Mouse (Mus musculus): ENCODE results near the gene Gja4. TPM values are rescaled to one million over a fixed set of nuclear protein-coding genes. Genes with fewer than 3 reads are reported as not detected.

Gja4 gene
- polyA plus RNA-seq, 1 experiment = not detected

GRCm38 (mm10) chr4:127264183-127264554, 49.7 kb downstream of the Gja4 start:
- TF ChIP-seq POLR2A (IDR thresholded peaks at IDR 0.05; ENCODE audit: insufficient read depth, low read depth, low read length) = no peak
- TF ChIP-seq CTCF (IDR thresholded peaks at IDR 0.05; ENCODE audit: insufficient read depth, low read depth, low read length) = no peak
- WGBS = 59% methylated on average over 5 of the region's 5 CpGs
- Histone ChIP-seq H3K27ac (ENCODE audit: insufficient read depth, low read depth, low read length) (no peak overlapping the region), H3K4me1 (ENCODE audit: control insufficient read depth, insufficient read depth, low read length) (no peaks in the 10 kb centered on the region), H3K4me3 (ENCODE audit: insufficient read depth, low read depth, low read length) (no peak overlapping the region)

- Histone ChIP-seq H3K4me1 (ENCODE audit: control insufficient read depth, insufficient read depth, low read length) (no peaks in the 10 kb centered on the region), H3K27ac (ENCODE audit: insufficient read depth, low read depth, low read length) (no peak overlapping the region), H3K4me3 (ENCODE audit: insufficient read depth, low read depth, low read length) (no peak overlapping the region)
- WGBS = 68% methylated on average over 19 of the region's 19 CpGs
- TF ChIP-seq POLR2A (IDR thresholded peaks at IDR 0.05; ENCODE audit: insufficient read depth, low read depth, low read length) = no peak
- no peak for TF ChIP-seq CTCF (IDR thresholded peaks at IDR 0.05; ENCODE audit: insufficient read depth, low read depth, low read length)
Observed at GRCm38 (mm10) chr4:127263438-127264182, 50.2 kb downstream of the Gja4 start.

GRCm38 (mm10) chr4:127261601-127262000, 52.2 kb downstream of the Gja4 start:
- H3K4me1 ChIP-seq (ENCODE audit: control insufficient read depth, insufficient read depth, low read length) = no peaks in the 10 kb centered on the region
- 93% methylated on average over 14 of the region's 14 CpGs for WGBS
- H3K4me3 ChIP-seq (ENCODE audit: insufficient read depth, low read depth, low read length) = no peak overlapping the region
- H3K27ac ChIP-seq (ENCODE audit: insufficient read depth, low read depth, low read length) = no peak overlapping the region
- TF ChIP-seq CTCF (IDR thresholded peaks at IDR 0.05; ENCODE audit: insufficient read depth, low read depth, low read length) (no peak), POLR2A (IDR thresholded peaks at IDR 0.05; ENCODE audit: insufficient read depth, low read depth, low read length) (no peak)

Other genes starting within 250 kb of the Gja4 start
- not detected in 2 replicates for gene Zmym6, start 236.7 kb downstream of the Gja4 start, polyA plus RNA-seq (2012; ENCODE audit: insufficient read depth, insufficient read length, low replicate concordance, missing spikeins)
- not detected in 2 replicates for gene Tmem35b, start 190.3 kb downstream of the Gja4 start, polyA plus RNA-seq (2012; ENCODE audit: insufficient read depth, insufficient read length, low replicate concordance, missing spikeins)
- gene Dlgap3, start 144.8 kb downstream of the Gja4 start, polyA plus RNA-seq (2012; ENCODE audit: insufficient read depth, insufficient read length, low replicate concordance, missing spikeins) = not detected in 2 replicates
- not detected in 2 replicates for gene Smim12, start 70.3 kb downstream of the Gja4 start, polyA plus RNA-seq (2012; ENCODE audit: insufficient read depth, insufficient read length, low replicate concordance, missing spikeins)
- gene Gjb3, start 16.8 kb upstream of the Gja4 start, polyA plus RNA-seq (2012; ENCODE audit: insufficient read depth, insufficient read length, low replicate concordance, missing spikeins) = not detected in 2 replicates
- not detected in 2 replicates for gene Gjb4, start 40.0 kb upstream of the Gja4 start, polyA plus RNA-seq (2012; ENCODE audit: insufficient read depth, insufficient read length, low replicate concordance, missing spikeins)
- gene Gjb5, start 44.1 kb upstream of the Gja4 start, polyA plus RNA-seq (2012; ENCODE audit: insufficient read depth, insufficient read length, low replicate concordance, missing spikeins) = not detected in 2 replicates

Data from olfactory bulb, adult 2 months (tissue).